Mouse (Mus musculus): ENCODE results near the gene B430305J03Rik.

DNA sequence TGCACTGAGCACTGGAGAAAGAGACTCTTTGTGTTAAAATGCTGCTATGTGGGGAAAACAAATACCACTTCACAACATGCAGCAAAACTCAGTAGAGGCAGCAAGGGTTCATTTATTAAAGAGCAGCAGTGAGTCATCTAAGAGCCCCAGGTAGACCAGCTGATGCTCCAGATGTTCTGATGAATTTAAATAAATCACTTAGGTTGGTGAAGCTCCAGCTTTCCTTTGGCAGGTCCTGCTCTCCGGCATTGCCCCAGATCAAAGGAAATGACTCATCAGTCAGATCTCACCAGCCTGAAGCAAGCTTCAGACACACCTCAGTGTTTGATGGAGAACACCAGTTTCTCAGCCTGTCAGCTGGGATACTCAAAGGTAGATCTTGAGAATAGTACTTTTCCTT, 20.1 kb downstream of the B430305J03Rik start:
- TF ChIP-seq MAFK (IDR thresholded peaks at IDR 0.05; ENCODE audit: insufficient read depth, low read depth, low read length) (no peak), ZC3H11A (IDR thresholded peaks at IDR 0.05; ENCODE audit: borderline replicate concordance, low read depth, low read length) (no peak)

All from ES-E14 (cell line).